Mouse (Mus musculus) adrenal gland, postnatal 14 days (tissue): ENCODE measurements at regions not wholly inside any gene's neighbourhood (a gene's known extent, or its start where the extent isn't known, plus 50 kb on each side); places are given as distances from the start of the nearest gene placed in this dataset.

Experiments used
- DNase-seq: peaks from one replicate; pipeline ENCODE4 v3.0.0; 2021; ENCODE audit warnings: mixed read lengths

GRCm38 (mm10) chr15:45612954-45613353, 5478.8 kb downstream of the 9330182O14Rik start:
- no peak for DNase-seq

- no peak for DNase-seq
Measured at GRCm38 (mm10) chr15:45646256-45646655, 5512.1 kb downstream of the 9330182O14Rik start.

- no peak for DNase-seq
Measured at GRCm38 (mm10) chr15:45663601-45664000, 5529.4 kb downstream of the 9330182O14Rik start.

- no peak for DNase-seq
Measured at GRCm38 (mm10) chr15:45689446-45689845, 5555.3 kb downstream of the 9330182O14Rik start.

GRCm38 (mm10) chr15:45690026-45690425, 5555.9 kb downstream of the 9330182O14Rik start:
- DNase-seq, result no peak

- no peak for DNase-seq
Measured at GRCm38 (mm10) chr15:45711109-45711508, 5576.9 kb downstream of the 9330182O14Rik start.

GRCm38 (mm10) chr15:45730370-45731153, 5596.4 kb downstream of the 9330182O14Rik start:
- no peak for DNase-seq

- DNase-seq, result peak; percentile 9
Measured at GRCm38 (mm10) chr15:45763225-45763624, 5629.1 kb downstream of the 9330182O14Rik start.
